Mouse (Mus musculus) midbrain, postnatal 0 days (tissue): ENCODE measurements around the gene Pxn. TPM values are rescaled to one million over a fixed set of nuclear protein-coding genes. Genes with fewer than 3 reads are reported as not detected.
A peak's percentile ranks its signal among the peaks of the same experiment; 100 is the strongest.
"Not testable (repeated sequence)": the region's sequence is repeated elsewhere in the genome, so short reads cannot be mapped to it uniquely, and the experiment has no call there.

Source experiments
- ATAC-seq: fragments of 200-750 bp; cut with Nextera tagmentation; 2 replicates; pipeline ENCODE4 v1.8.0; 2017; ENCODE audit warnings: moderate number of reproducible peaks, mild to moderate bottlenecking, moderate TSS enrichment, moderate library complexity; ENCODE audit not compliant: low FRiP score
- DNase-seq: peaks from one replicate; pipeline ENCODE4 v3.0.0-alpha.2; 2015; ENCODE audit warnings: low spot score
- H3K27ac ChIP-seq: fragments of 300-500 bp; sonication (generic); 2 replicates; pipeline ENCODE4 v1.5.1; 2014; ENCODE audit warnings: low read depth, mild to moderate bottlenecking, low read length, mixed read lengths
- H3K27me3 ChIP-seq: fragments of 300-500 bp; sonication (generic); 2 replicates; pipeline ENCODE4 v1.6.1; 2014; ENCODE audit warnings: low read length, control low read depth, mixed read lengths; ENCODE audit not compliant: insufficient read depth
- H3K36me3 ChIP-seq: fragments of 300-500 bp; sonication (generic); 2 replicates; pipeline ENCODE4 v1.6.1; 2014; ENCODE audit warnings: low read length, control low read depth, mixed read lengths; ENCODE audit not compliant: insufficient read depth
- H3K4me1 ChIP-seq: fragments of 300-500 bp; sonication (generic); 2 replicates; pipeline ENCODE4 v1.6.1; 2014; ENCODE audit warnings: mild to moderate bottlenecking, control low read depth, antibody characterized with exemption, low read length, mixed read lengths; ENCODE audit not compliant: insufficient read depth
- H3K4me2 ChIP-seq: fragments of 300-500 bp; sonication (generic); 2 replicates; pipeline ENCODE4 v1.6.1; 2014; ENCODE audit warnings: low read depth, mild to moderate bottlenecking, low read length, mixed read lengths; ENCODE audit not compliant: poor library complexity, severe bottlenecking
- H3K4me3 ChIP-seq: fragments of 300-500 bp; sonication (generic); 2 replicates; pipeline ENCODE4 v1.5.1; 2014; ENCODE audit warnings: low read depth, mild to moderate bottlenecking, low read length, moderate library complexity
- H3K9ac ChIP-seq: fragments of 300-500 bp; sonication (generic); replicated peaks from 2 replicates; pipeline ENCODE4 v1.6.1; 2014; ENCODE audit warnings: mild to moderate bottlenecking, low read length, moderate library complexity, mixed read lengths; ENCODE audit not compliant: poor library complexity, severe bottlenecking
- H3K9me3 ChIP-seq: fragments of 300-500 bp; sonication (generic); 2 replicates; pipeline ENCODE4 v1.6.1; 2016; ENCODE audit warnings: low read length, control low read depth
- CTCF ChIP-seq: IDR thresholded peaks from 2 replicates; pipeline ENCODE4 v1.5.1; 2016; ENCODE audit warnings: antibody characterized with exemption, mild to moderate bottlenecking
- WGBS: fragments of 180-500 bp; shearing (Covaris S2); extraction: QIAGEN DNeasy Blood & Tissue Kit; methylation state at CpG from one replicate; pipeline ENCODE4 v1.1.7; 2014; 5-methylcytosine and 5-hydroxymethylcytosine counted together
- polyA plus RNA-seq: library from polyadenylated mRNA; unstranded; fragments of >200 nt; fragmentation: Nextera tagmentation; extraction: Ambion mirVana; gene quantifications from 2 replicates; pipeline ENCODE4 v1.2.1, GENCODE M21; 2015
- total RNA-seq: library from RNA; depleted of rRNA; stranded (reverse); fragments of >200 nt; gene quantifications from 2 replicates; pipeline ENCODE4 v1.2.3, GENCODE M21; 2014

Pxn gene
- total and polyA plus RNA-seq, 2 experiments from 2014 or later: 15.9 to 39.4 TPM

- H3K27ac ChIP-seq: no peak overlapping the region
- ATAC-seq (no peak), DNase-seq (no peak)
- H3K36me3 ChIP-seq: peaks cover 11% of the 10 kb centered on the region
- no peaks in the 10 kb centered on the region for H3K9me3 ChIP-seq
- TF ChIP-seq CTCF: no peak; the same call in 1 of the 2 replicates
- no peaks in the 10 kb centered on the region for H3K27me3 ChIP-seq
- no peak overlapping the region for H3K4me3 ChIP-seq
- no peak overlapping the region for H3K4me2 ChIP-seq
- H3K4me1 ChIP-seq: peaks cover 7% of the 10 kb centered on the region; the same call in 1 of the 2 replicates
- no peak overlapping the region for H3K9ac ChIP-seq
- WGBS: 80% methylated on average over 11 of the region's 11 CpGs
Measured at GRCm38 (mm10) chr5:115569308-115569707, 62.8 kb downstream of the Pxn start.

- Histone ChIP-seq H3K27ac (no peak overlapping the region), H3K4me2 (no peak overlapping the region), H3K36me3 (peaks cover 15% of the 10 kb centered on the region), H3K4me3 (no peak overlapping the region), H3K9ac (no peak overlapping the region), H3K9me3 (no peaks in the 10 kb centered on the region), H3K27me3 (no peaks in the 10 kb centered on the region), H3K4me1 (peaks cover 7% of the 10 kb centered on the region; the same call in 1 of the 2 replicates)
- TF ChIP-seq CTCF: no peak
- whole genome bisulfite sequencing: 79% methylated on average over 4 of the region's 4 CpGs
- ATAC-seq: no peak
- DNase-seq: no peak
Measured at GRCm38 (mm10) chr5:115569721-115570120, 63.2 kb downstream of the Pxn start.

- H3K4me3 ChIP-seq: no peak overlapping the region
- DNase-seq (no peak), ATAC-seq (no peak)
- H3K36me3 ChIP-seq: peaks cover 29% of the 10 kb centered on the region
- no peak overlapping the region for H3K4me2 ChIP-seq
- no peaks in the 10 kb centered on the region for H3K27me3 ChIP-seq
- no peak for TF ChIP-seq CTCF
- 96% methylated on average over 7 of the region's 7 CpGs for WGBS
- no peaks in the 10 kb centered on the region for H3K9me3 ChIP-seq
- H3K4me1 ChIP-seq: peaks cover 3% of the 10 kb centered on the region; the same call in 1 of the 2 replicates
- H3K9ac ChIP-seq: no peak overlapping the region
- no peak overlapping the region for H3K27ac ChIP-seq
Measured at GRCm38 (mm10) chr5:115571086-115571485, 64.6 kb downstream of the Pxn start.

- Histone ChIP-seq H3K36me3 (peaks cover 45% of the 10 kb centered on the region), H3K27me3 (no peaks in the 10 kb centered on the region), H3K4me3 (no peak overlapping the region), H3K9ac (no peak overlapping the region), H3K27ac (peak overlapping the region; percentile 18; the same call in 1 of the 2 replicates), H3K4me2 (no peak overlapping the region), H3K9me3 (no peaks in the 10 kb centered on the region), H3K4me1 (no peaks in the 10 kb centered on the region)
- TF ChIP-seq CTCF: no peak
- DNase-seq (peak; percentile 28), ATAC-seq (no peak)
- 61% methylated on average over 17 of the region's 17 CpGs for WGBS
Measured at GRCm38 (mm10) chr5:115572679-115573535, 66.4 kb downstream of the Pxn start.

GRCm38 (mm10) chr5:115574992-115575391, 68.5 kb downstream of the Pxn start:
- H3K4me3 ChIP-seq: no peak overlapping the region
- TF ChIP-seq CTCF: no peak
- H3K4me2 ChIP-seq: no peak overlapping the region
- H3K27ac ChIP-seq: no peak overlapping the region
- DNase-seq: peak; percentile 8
- H3K27me3 ChIP-seq: no peaks in the 10 kb centered on the region
- no peaks in the 10 kb centered on the region for H3K9me3 ChIP-seq
- peaks cover 64% of the 10 kb centered on the region for H3K36me3 ChIP-seq
- ATAC-seq: no peak
- WGBS: 80% methylated on average over 8 of the region's 8 CpGs
- no peaks in the 10 kb centered on the region for H3K4me1 ChIP-seq
- no peak overlapping the region for H3K9ac ChIP-seq

GRCm38 (mm10) chr5:115577686-115578085, 71.2 kb downstream of the Pxn start:
- not testable (repeated sequence) for H3K27me3 ChIP-seq, H3K4me1 ChIP-seq, ATAC-seq, H3K4me3 ChIP-seq, H3K9me3 ChIP-seq, DNase-seq, H3K9ac ChIP-seq, H3K27ac ChIP-seq, H3K4me2 ChIP-seq
- H3K36me3 ChIP-seq: peaks cover 86% of the 10 kb centered on the region
- 94% methylated on average over 4 of the region's 4 CpGs for WGBS
